Mouse (Mus musculus): Measurements from ENCODE around the gene Mall. TPM values are rescaled to one million over a fixed set of nuclear protein-coding genes. Genes with fewer than 3 reads are reported as not detected.

Mall gene
- polyA plus RNA-seq, 1 experiment: 8.1 TPM

DNA sequence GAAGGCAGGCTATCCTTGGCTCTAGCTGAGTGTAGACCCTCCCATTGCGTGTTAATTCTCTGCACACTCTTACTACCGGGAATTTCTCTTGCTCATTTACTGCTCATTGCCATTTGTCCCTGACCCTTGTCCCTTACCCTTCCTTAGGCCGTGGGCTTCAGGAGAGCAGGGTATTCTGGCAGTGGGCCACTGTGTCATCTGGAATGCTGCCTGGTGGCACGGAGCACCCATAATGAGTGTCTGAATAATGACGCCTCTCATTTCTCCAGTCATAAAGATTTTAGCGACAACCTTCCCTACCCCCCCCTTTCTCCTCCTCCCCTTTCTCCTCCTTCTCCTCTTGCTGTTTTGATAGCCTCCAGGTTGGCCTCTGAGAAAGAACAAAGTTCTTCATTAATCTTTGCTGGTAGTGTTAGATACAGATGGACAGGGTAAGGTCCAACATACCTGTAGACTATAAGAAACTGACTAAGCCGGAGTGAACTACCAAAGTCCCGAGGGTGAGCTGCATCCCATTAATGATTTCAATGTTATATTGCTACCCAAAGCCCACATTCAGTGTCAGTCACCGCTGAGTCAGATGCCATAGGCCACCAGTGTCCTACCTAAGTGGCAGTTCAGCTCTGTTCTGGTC, 5.9 kb upstream of the Mall start:
- no peak for TF ChIP-seq CTCF (IDR thresholded peaks at IDR 0.05; ENCODE audit: borderline replicate concordance, control insufficient read depth, extremely low read depth, insufficient read depth, low read length, poor library complexity)
- TF ChIP-seq POLR2A (IDR thresholded peaks at IDR 0.05; ENCODE audit: control insufficient read depth, extremely low read depth, insufficient read depth, low read length, poor library complexity): no peak
- Histone ChIP-seq H3K4me3 (ENCODE audit: control insufficient read depth, insufficient read depth, low read length) (no peak overlapping the region), H3K36me3 (ENCODE audit: control insufficient read depth, insufficient read depth, low read length) (no peaks in the 10 kb centered on the region), H3K27me3 (ENCODE audit: control insufficient read depth, insufficient read depth, low read length) (no peaks in the 10 kb centered on the region), H3K27ac (ENCODE audit: control insufficient read depth, insufficient read depth, low read length) (no peak overlapping the region), H3K4me1 (replicated peaks; ENCODE audit: control insufficient read depth, insufficient read depth, low read length) (no peaks in the 10 kb centered on the region)
- 96% methylated on average over 9 of the region's 9 CpGs for WGBS
- DNase-seq: no peak

DNA sequence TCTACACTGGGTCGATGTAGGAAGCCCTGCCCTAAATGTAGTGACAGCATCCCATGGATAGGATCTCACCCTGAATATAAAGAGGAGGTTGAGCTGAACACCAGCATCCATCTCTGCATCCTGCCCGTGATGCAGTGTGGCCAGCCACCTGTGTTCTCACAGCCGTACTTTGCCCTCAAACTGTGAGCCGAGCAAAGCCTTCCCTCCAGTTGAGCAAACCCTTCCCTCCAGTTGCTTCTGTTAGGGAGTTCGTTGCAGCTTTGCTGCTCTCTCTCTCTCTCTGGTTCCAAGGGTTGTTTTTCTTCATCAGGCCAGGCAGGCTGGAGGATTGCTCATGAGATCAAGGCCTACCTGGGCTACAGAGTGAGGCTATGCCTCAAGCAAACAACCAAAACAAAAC, 5.2 kb upstream of the Mall start:
- no peak overlapping the region for H3K27ac ChIP-seq (ENCODE audit: control insufficient read depth, insufficient read depth, low read length)
- no peak for DNase-seq
- no peaks in the 10 kb centered on the region for H3K4me1 ChIP-seq (replicated peaks; ENCODE audit: control insufficient read depth, insufficient read depth, low read length)
- TF ChIP-seq CTCF (IDR thresholded peaks at IDR 0.05; ENCODE audit: borderline replicate concordance, control insufficient read depth, extremely low read depth, insufficient read depth, low read length, poor library complexity): no peak
- TF ChIP-seq POLR2A (IDR thresholded peaks at IDR 0.05; ENCODE audit: control insufficient read depth, extremely low read depth, insufficient read depth, low read length, poor library complexity): no peak
- no peak overlapping the region for H3K4me3 ChIP-seq (ENCODE audit: control insufficient read depth, insufficient read depth, low read length)
- WGBS: 85% methylated on average over 5 of the region's 5 CpGs
- H3K27me3 ChIP-seq (ENCODE audit: control insufficient read depth, insufficient read depth, low read length): peaks cover 2% of the 10 kb centered on the region; the same call in 1 of the 2 replicates
- H3K36me3 ChIP-seq (ENCODE audit: control insufficient read depth, insufficient read depth, low read length): no peaks in the 10 kb centered on the region

DNA sequence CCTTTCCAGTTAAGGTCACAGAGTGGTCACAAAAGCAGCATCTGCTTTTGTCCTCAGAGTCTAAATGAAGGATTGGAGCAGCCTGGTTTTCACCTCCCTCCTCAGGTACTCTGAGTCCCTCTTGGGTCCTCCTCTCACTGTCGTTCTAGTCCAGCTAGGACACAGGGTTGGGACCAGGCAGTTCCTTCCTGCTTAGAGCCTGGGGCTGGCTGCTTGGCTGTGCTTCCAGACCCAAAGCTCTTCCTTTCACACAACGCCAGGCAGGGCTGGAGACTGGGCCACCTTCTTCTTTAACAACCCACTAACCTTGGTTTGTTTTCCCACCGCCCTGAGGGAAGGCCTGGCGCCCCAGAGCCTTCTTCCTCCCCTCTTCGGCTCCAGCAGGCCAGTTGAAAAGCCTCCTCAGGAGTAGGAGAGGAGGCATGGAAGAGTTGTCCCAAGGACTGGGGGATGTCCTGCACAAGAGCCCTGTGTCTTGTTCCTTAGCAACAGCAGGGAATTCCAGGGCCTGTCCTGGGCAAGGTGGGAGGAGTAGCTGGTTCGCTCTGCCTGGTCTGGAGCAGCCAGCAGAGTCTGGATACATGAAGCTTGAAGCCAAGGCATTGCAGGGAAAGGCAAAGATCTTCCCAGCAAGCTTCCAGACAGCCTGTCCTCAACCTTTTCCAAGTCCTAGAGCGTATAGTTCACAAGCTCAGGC, 717 bp upstream of the Mall start:
- H3K27ac ChIP-seq (ENCODE audit: control insufficient read depth, insufficient read depth, low read length): no peak overlapping the region
- TF ChIP-seq CTCF (IDR thresholded peaks at IDR 0.05; ENCODE audit: borderline replicate concordance, control insufficient read depth, extremely low read depth, insufficient read depth, low read length, poor library complexity) (no peak), POLR2A (IDR thresholded peaks at IDR 0.05; ENCODE audit: control insufficient read depth, extremely low read depth, insufficient read depth, low read length, poor library complexity) (no peak)
- H3K27me3 ChIP-seq (ENCODE audit: control insufficient read depth, insufficient read depth, low read length): peaks cover 8% of the 10 kb centered on the region; the same call in 1 of the 2 replicates
- H3K36me3 ChIP-seq (ENCODE audit: control insufficient read depth, insufficient read depth, low read length): no peaks in the 10 kb centered on the region
- DNase-seq: no peak
- H3K4me3 ChIP-seq (ENCODE audit: control insufficient read depth, insufficient read depth, low read length): no peak overlapping the region
- H3K4me1 ChIP-seq (replicated peaks; ENCODE audit: control insufficient read depth, insufficient read depth, low read length): peaks cover 3% of the 10 kb centered on the region; the same call in 1 of the 2 replicates
- 86% methylated on average over 7 of the region's 7 CpGs for WGBS

DNA sequence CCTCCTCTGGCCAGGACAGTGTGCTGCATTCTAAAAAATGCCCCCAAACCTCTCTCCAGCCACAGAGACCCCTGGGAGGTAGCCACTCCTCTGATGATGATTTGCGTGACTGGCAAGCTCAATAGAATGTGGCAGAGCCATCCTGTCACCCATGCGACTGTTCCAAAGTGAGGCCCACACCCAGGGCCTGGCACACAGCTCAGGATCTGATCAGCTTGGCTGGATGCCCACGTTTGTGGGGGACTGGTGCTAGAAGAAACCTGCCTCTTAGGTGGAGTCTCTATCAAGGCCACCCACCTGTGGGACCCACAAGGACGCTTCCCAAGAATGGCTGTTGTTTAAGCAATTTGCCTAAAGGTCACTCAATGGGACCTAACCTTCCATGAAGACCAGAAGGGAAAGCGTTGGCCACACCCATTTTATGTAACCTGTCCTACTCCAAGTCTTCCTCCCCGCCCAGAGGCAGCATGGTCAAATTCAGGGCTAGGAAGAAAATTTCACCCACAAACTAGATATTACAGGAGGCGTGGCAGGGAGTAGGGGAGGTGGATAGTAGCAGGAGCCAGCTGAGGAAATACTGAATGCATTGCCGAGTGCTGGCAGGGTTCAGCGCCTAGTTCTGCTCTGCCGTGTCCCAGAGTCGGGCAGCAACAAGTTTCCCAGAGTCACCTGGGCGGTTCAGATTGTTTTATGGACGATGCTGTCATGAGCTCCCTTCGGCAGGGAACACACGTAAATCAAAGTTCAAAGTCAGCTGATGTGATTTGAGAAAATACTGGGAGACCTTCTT, 876 bp downstream of the Mall start:
- Histone ChIP-seq H3K27ac (ENCODE audit: control insufficient read depth, insufficient read depth, low read length) (no peak overlapping the region), H3K36me3 (ENCODE audit: control insufficient read depth, insufficient read depth, low read length) (no peaks in the 10 kb centered on the region), H3K4me3 (ENCODE audit: control insufficient read depth, insufficient read depth, low read length) (no peak overlapping the region), H3K27me3 (ENCODE audit: control insufficient read depth, insufficient read depth, low read length) (peaks cover 8% of the 10 kb centered on the region; the same call in 1 of the 2 replicates), H3K4me1 (replicated peaks; ENCODE audit: control insufficient read depth, insufficient read depth, low read length) (peaks cover 3% of the 10 kb centered on the region; the same call in 1 of the 2 replicates)
- DNase-seq: no peak
- TF ChIP-seq CTCF (IDR thresholded peaks at IDR 0.05; ENCODE audit: borderline replicate concordance, control insufficient read depth, extremely low read depth, insufficient read depth, low read length, poor library complexity) (no peak), POLR2A (IDR thresholded peaks at IDR 0.05; ENCODE audit: control insufficient read depth, extremely low read depth, insufficient read depth, low read length, poor library complexity) (no peak)
- WGBS: 57% methylated on average over 15 of the region's 15 CpGs

DNA sequence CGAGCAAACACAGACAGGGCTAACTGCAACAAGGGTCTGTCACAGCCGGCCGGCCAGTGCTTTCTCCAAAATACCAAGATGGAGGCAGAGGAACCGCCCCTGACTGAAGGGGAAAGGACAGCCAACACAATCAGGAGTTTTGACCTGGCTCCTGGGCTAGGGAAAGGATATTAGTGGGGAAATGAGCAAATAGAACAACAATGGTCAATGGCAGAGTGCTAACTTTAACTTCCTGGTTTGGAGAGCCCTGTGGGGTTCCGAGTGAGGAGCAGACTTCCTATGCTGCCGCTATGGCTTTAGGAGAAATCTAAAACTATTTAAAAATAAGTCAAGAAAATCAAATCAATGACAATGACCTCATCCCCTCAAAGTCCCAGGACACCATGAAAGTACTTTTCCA, 1.6 kb downstream of the Mall start:
- no peak overlapping the region for H3K4me3 ChIP-seq (ENCODE audit: control insufficient read depth, insufficient read depth, low read length)
- TF ChIP-seq CTCF (IDR thresholded peaks at IDR 0.05; ENCODE audit: borderline replicate concordance, control insufficient read depth, extremely low read depth, insufficient read depth, low read length, poor library complexity) (no peak), POLR2A (IDR thresholded peaks at IDR 0.05; ENCODE audit: control insufficient read depth, extremely low read depth, insufficient read depth, low read length, poor library complexity) (no peak)
- 85% methylated on average over 6 of the region's 6 CpGs for whole genome bisulfite sequencing
- H3K4me1 ChIP-seq (replicated peaks; ENCODE audit: control insufficient read depth, insufficient read depth, low read length): peaks cover 3% of the 10 kb centered on the region; the same call in 1 of the 2 replicates
- no peaks in the 10 kb centered on the region for H3K36me3 ChIP-seq (ENCODE audit: control insufficient read depth, insufficient read depth, low read length)
- DNase-seq: no peak
- peaks cover 8% of the 10 kb centered on the region; the same call in 1 of the 2 replicates for H3K27me3 ChIP-seq (ENCODE audit: control insufficient read depth, insufficient read depth, low read length)
- no peak overlapping the region for H3K27ac ChIP-seq (ENCODE audit: control insufficient read depth, insufficient read depth, low read length)

DNA sequence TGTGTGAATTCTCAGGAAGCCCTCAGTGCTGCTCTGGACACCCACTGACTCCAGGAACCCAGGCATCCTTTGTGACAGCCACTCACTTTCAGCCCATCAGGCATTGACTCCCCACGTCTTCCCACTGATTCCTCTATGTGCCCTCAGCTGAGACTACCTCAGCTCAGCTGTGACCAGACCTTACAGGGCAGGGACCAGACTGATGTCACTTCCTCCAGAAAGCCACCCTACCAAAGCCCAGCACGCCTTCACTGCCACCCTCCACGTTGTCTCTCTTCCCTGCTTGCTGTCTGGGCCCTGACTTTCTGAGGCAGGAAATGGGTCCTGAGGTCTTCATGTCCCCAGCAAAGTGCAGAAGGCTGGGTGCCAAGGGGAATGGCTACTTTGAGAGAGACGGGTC, 6.5 kb downstream of the Mall start:
- H3K4me3 ChIP-seq (ENCODE audit: control insufficient read depth, insufficient read depth, low read length): no peak overlapping the region
- H3K27ac ChIP-seq (ENCODE audit: control insufficient read depth, insufficient read depth, low read length): no peak overlapping the region
- TF ChIP-seq POLR2A (IDR thresholded peaks at IDR 0.05; ENCODE audit: control insufficient read depth, extremely low read depth, insufficient read depth, low read length, poor library complexity): no peak
- no peak for TF ChIP-seq CTCF (IDR thresholded peaks at IDR 0.05; ENCODE audit: borderline replicate concordance, control insufficient read depth, extremely low read depth, insufficient read depth, low read length, poor library complexity)
- 34% methylated on average over 4 of the region's 4 CpGs for WGBS
- no peaks in the 10 kb centered on the region for H3K27me3 ChIP-seq (ENCODE audit: control insufficient read depth, insufficient read depth, low read length)
- H3K36me3 ChIP-seq (ENCODE audit: control insufficient read depth, insufficient read depth, low read length): no peaks in the 10 kb centered on the region
- H3K4me1 ChIP-seq (replicated peaks; ENCODE audit: control insufficient read depth, insufficient read depth, low read length): peaks cover 2% of the 10 kb centered on the region; the same call in 1 of the 2 replicates
- DNase-seq: no peak
